Mouse (Mus musculus) kidney, postnatal 0 days (tissue): Measurements from ENCODE around the gene Smo. TPM values are rescaled to one million over a fixed set of nuclear protein-coding genes. Genes with fewer than 3 reads are reported as not detected.
A peak's percentile ranks its signal among the peaks of the same experiment; 100 is the strongest.

Experiments used
- ATAC-seq: fragments of 200-750 bp; cut with Nextera tagmentation; replicated peaks from 2 replicates; pipeline ENCODE4 v1.8.0; 2017; ENCODE audit warnings: low read depth, moderate number of reproducible peaks, moderate TSS enrichment, moderate library complexity; ENCODE audit not compliant: low FRiP score
- DNase-seq: peaks from one replicate; pipeline ENCODE4 v3.0.0-alpha.2; 2016; ENCODE audit warnings: low spot score
- H3K27ac ChIP-seq: fragments of 300-500 bp; sonication (generic); 2 replicates; pipeline ENCODE4 v1.5.1; 2014; ENCODE audit warnings: mild to moderate bottlenecking
- H3K27me3 ChIP-seq: fragments of 300-500 bp; sonication (generic); 2 replicates; pipeline ENCODE4 v1.6.1; 2014; ENCODE audit warnings: low read length, mixed read lengths; ENCODE audit not compliant: insufficient read depth
- H3K36me3 ChIP-seq: fragments of 300-500 bp; sonication (generic); 2 replicates; pipeline ENCODE4 v1.6.1; 2014; ENCODE audit warnings: low read length, mixed read lengths; ENCODE audit not compliant: insufficient read depth
- H3K4me1 ChIP-seq: fragments of 300-500 bp; sonication (generic); replicated peaks from 2 replicates; pipeline ENCODE4 v1.6.1; 2014; ENCODE audit warnings: antibody characterized with exemption, low read length, mixed read lengths; ENCODE audit not compliant: insufficient read depth
- H3K4me2 ChIP-seq: fragments of 300-500 bp; sonication (generic); 2 replicates; pipeline ENCODE4 v1.6.1; 2014; ENCODE audit warnings: mild to moderate bottlenecking, low read length, moderate library complexity, mixed read lengths
- H3K4me3 ChIP-seq: fragments of 300-500 bp; sonication (generic); replicated peaks from 2 replicates; pipeline ENCODE4 v1.5.1; 2014; ENCODE audit warnings: low read depth, low read length
- H3K9ac ChIP-seq: fragments of 300-500 bp; sonication (generic); 2 replicates; pipeline ENCODE4 v1.6.1; 2014; ENCODE audit warnings: low read depth, low read length
- H3K9me3 ChIP-seq: fragments of 300-500 bp; sonication (generic); replicated peaks from 2 replicates; pipeline ENCODE4 v1.6.1; 2016; ENCODE audit warnings: low read length, inconsistent platforms, mixed read lengths
- CTCF ChIP-seq: IDR thresholded peaks from 2 replicates; pipeline ENCODE4 v1.5.1; 2016; ENCODE audit warnings: antibody characterized with exemption, low read depth, mild to moderate bottlenecking, moderate library complexity
- WGBS: fragments of 180-500 bp; shearing (Covaris S2); extraction: QIAGEN DNeasy Blood & Tissue Kit; methylation state at CpG from one replicate; pipeline ENCODE4 v1.1.7; 2014; 5-methylcytosine and 5-hydroxymethylcytosine counted together
- polyA plus RNA-seq: library from polyadenylated mRNA; unstranded; fragments of >200 nt; fragmentation: Nextera tagmentation; extraction: Ambion mirVana; gene quantifications from 2 replicates; pipeline ENCODE4 v1.2.1, GENCODE M21; 2015

The Smo gene
- polyA plus RNA-seq, 1 experiment from 2014 or later, result 27.5 TPM

DNA sequence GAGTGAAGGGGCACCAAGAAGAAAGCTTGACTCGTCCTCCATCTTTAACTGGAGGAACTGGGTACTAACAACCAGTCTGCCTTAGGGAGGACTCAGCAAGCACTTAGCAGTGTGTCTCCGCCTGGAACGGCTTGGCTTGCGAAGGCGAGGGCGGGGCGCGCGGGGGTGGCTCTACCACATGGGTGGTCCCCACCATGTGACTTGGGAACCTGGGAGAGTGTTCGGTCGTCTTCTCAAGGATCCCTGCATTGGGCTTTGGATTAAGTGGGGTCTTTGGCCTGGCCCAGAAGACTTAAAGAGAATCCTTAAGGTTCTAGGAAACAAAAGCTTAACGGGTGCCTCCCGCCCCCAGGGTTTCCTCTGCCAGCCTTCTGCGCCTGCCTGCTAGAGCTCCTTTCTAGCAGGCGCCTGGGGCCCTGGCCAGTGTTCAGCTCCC lies 16.4 kb upstream of the Smo start:
- DNase-seq (peak; percentile 80), ATAC-seq (peak; percentile 81)
- H3K9me3 ChIP-seq, result no peaks in the 10 kb centered on the region
- TF ChIP-seq CTCF, result no peak
- no peaks in the 10 kb centered on the region for H3K27me3 ChIP-seq
- 0 out of 2 replicates have a peak, but pooled peaks cover 6% of the 10 kb centered on the region for H3K4me1 ChIP-seq
- no peaks in the 10 kb centered on the region for H3K36me3 ChIP-seq
- peak overlapping the region; percentile 64 for H3K4me2 ChIP-seq
- peak overlapping the region; percentile 14; the same call in 1 of the 2 replicates for H3K27ac ChIP-seq
- H3K9ac ChIP-seq, result peak overlapping the region; percentile 46; the same call in 1 of the 2 replicates
- peak overlapping the region; percentile 34 for H3K4me3 ChIP-seq
- WGBS, result 3% methylated on average over 15 of the region's 15 CpGs

DNA sequence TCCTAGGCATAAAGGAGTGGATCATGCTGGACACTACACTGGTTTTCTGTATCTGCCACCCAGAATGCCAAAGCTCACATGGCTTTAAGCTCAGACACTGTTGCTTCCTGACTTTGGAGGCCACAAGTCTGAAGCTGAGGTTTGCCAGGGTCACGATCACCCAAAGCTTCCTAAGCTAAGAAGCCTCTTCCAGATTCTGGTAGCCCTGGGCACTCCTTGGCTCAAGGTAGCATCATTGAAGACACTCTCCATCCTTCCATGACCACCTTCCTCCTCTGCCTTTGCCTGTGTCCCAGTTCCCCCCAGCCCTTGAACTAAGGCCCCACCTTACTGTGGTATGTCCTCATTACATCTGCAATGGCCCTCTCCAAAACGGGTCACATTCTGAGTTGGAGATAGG lies 13.4 kb upstream of the Smo start:
- no peak overlapping the region for H3K9ac ChIP-seq
- no peak overlapping the region for H3K4me2 ChIP-seq
- no peaks in the 10 kb centered on the region for H3K9me3 ChIP-seq
- no peaks in the 10 kb centered on the region for H3K36me3 ChIP-seq
- no peak overlapping the region for H3K27ac ChIP-seq
- no peak for TF ChIP-seq CTCF
- H3K27me3 ChIP-seq, result no peaks in the 10 kb centered on the region
- ATAC-seq, result no peak
- 0 out of 2 replicates have a peak, but pooled peaks cover 6% of the 10 kb centered on the region for H3K4me1 ChIP-seq
- no peak overlapping the region for H3K4me3 ChIP-seq
- no peak for DNase-seq
- 62% methylated on average over 2 of the region's 2 CpGs for WGBS

DNA sequence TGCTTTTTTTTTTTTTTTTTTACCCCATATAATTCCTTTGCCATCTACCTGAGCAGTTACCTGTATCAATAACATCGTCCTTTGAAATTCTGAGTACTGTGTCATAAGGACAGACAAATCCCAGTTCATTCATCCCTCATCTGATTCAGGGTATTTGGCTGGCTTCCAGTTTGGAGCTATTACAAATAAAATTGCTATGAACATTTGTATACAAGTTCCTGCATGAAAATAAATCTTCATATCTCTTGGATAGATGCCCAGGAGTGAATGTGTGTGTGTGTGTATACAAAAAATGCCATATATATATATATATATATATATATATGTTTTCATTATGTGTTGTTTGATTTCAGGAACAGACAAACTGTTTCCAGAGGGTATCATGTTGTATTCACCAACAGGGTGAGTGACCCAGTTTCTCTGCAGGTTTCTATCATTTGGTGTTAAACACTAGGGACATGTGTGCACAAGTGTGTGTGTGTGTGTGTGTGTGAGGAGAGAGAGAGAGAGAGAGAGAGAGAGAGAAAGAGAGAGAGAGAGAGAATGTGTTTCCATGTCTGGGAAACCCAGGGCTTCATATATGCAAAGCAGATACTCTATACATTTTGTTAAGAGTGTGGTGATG lies 8.6 kb upstream of the Smo start:
- TF ChIP-seq CTCF, result no peak
- H3K27ac ChIP-seq, result no peak overlapping the region
- peak; percentile 34 for DNase-seq
- H3K4me3 ChIP-seq, result no peak overlapping the region
- H3K36me3 ChIP-seq, result no peaks in the 10 kb centered on the region
- ATAC-seq, result no peak
- H3K4me2 ChIP-seq, result no peak overlapping the region
- H3K9ac ChIP-seq, result no peak overlapping the region
- H3K27me3 ChIP-seq, result no peaks in the 10 kb centered on the region
- no peaks in the 10 kb centered on the region for H3K4me1 ChIP-seq
- 55% methylated on average over 1 of the region's 1 CpGs for WGBS
- no peaks in the 10 kb centered on the region for H3K9me3 ChIP-seq

DNA sequence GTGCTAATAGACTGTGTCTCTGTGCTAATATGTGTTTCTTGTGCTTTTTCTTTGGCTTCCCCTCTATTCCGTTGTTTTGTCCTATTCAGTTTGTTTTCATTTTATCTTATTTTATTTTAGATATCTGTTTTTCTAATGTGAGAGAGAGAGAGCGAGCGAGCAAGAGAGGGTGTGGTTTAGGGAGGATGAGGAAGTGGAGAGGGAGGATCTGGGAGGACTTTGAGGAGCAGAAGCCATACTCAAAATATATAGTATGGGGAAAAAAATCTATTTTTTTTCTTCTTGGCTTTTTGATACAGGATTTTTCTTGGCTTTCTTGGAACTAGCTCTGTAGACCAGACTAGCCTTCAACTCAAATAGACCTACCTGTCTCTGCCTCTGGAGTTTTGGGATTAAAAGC lies 7.3 kb upstream of the Smo start:
- WGBS, result 69% methylated on average over 3 of the region's 3 CpGs
- no peak for ATAC-seq

DNA sequence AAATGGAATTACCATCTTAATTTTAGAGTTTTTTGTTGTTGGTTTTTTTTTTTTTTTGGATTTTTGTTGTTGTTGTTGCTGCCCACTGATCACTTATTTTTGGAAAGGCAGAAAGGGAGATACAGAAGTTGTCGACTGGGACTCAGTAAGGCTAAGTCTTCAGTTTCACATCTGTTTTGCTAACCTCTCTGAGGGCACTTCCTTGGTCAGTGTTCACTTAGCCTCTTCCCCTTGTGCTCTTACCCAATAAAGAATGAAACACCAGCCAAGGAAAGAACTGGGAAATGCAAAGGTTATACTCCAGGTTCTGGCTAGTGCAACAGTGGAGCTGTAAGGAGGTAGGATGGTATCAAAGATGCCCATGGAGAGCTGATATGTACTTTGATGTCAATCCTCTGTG lies 5.8 kb upstream of the Smo start:
- Histone ChIP-seq H3K27me3 (no peaks in the 10 kb centered on the region), H3K9me3 (no peaks in the 10 kb centered on the region), H3K27ac (no peak overlapping the region), H3K4me3 (no peak overlapping the region), H3K4me1 (no peaks in the 10 kb centered on the region), H3K4me2 (no peak overlapping the region), H3K36me3 (no peaks in the 10 kb centered on the region), H3K9ac (no peak overlapping the region)
- DNase-seq (no peak), ATAC-seq (no peak)
- TF ChIP-seq CTCF, result no peak
- WGBS, result 51% methylated on average over 1 of the region's 1 CpGs

More for the DNA sequence above, 7.3 kb upstream of the Smo start:
- Histone ChIP-seq H3K9ac (no peak overlapping the region), H3K27me3 (no peaks in the 10 kb centered on the region), H3K4me1 (no peaks in the 10 kb centered on the region), H3K9me3 (no peaks in the 10 kb centered on the region), H3K4me3 (no peak overlapping the region), H3K4me2 (no peak overlapping the region), H3K27ac (no peak overlapping the region), H3K36me3 (no peaks in the 10 kb centered on the region)
- no peak for TF ChIP-seq CTCF
- DNase-seq, result no peak

DNA sequence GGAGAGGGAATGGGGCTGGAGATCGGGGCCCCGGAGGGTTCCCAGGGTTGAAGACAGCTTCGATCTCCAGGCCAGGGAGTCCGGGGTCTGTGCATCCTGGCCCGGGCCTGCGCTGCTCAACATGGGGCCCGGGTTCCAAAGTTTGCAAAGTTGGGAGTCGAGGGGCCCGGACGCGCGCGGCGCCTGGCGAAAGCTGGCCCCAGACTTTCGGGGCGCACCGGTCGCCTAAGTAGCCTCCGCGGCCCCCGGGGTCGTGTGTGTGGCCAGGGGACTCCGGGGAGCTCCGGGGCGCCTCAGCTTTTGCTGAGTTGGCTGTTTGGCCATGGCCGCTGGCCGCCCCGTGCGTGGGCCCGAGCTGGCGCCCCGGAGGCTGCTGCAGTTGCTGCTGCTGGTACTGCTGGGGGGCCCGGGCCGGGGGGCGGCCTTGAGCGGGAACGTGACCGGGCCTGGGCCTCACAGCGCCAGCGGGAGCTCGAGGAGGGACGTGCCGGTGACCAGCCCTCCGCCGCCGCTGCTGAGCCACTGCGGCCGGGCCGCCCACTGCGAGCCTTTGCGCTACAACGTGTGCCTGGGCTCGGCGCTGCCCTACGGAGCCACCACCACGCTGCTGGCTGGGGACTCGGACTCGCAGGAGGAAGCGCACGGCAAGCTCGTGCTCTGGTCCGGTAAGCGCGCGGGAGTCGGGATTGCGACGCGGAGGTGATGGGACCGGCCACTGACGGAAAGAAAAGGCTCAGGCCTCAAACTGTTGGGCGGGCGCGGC lies 567 bp downstream of the Smo start:
- peak overlapping the region; percentile 99 for H3K27ac ChIP-seq
- TF ChIP-seq CTCF, result no peak
- no peaks in the 10 kb centered on the region for H3K9me3 ChIP-seq
- peak overlapping the region; percentile 79 for H3K4me2 ChIP-seq
- H3K36me3 ChIP-seq, result 0 out of 2 replicates have a peak, but pooled peaks cover 3% of the 10 kb centered on the region
- peak overlapping the region; percentile 92 for H3K4me3 ChIP-seq
- peaks cover 4% of the 10 kb centered on the region; the same call in 1 of the 2 replicates for H3K4me1 ChIP-seq
- peak overlapping the region; percentile 99 for H3K9ac ChIP-seq
- ATAC-seq (peak; percentile 75), DNase-seq (peak; percentile 81)
- no peaks in the 10 kb centered on the region for H3K27me3 ChIP-seq
- under 1% methylated on average over 74 of the region's 75 CpGs for WGBS
